Mouse (Mus musculus) cerebellum, adult 9-10 months (tissue): Measurements from ENCODE around the gene Hscb.

Source experiments
- DNase-seq: peaks from one replicate; pipeline ENCODE4 v3.0.0; 2022

The Hscb gene

DNA sequence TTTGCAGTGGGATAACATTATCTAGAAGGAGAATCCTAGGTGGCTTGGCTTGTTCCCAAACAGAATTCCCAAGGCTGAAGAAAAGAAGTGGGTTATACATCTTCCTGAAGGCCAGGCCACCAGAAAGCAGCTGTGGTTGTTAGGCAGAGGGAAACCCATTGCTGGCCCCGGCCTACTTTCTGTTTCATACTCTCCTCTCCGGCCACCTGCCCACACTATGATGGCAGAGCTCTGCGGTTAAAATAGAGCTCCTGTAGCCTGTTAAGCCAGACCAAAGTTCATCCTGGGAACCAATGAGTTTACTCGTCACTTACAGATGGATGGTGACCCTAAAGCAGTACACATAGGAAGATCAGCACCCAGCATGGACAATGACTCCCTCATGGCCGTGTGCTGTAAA, 12.0 kb downstream of the Hscb start:
- DNase-seq = no peak

- no peak for DNase-seq
Measured at GRCm38 (mm10) chr5:110826781-110827495, 12.6 kb downstream of the Hscb start.

DNA sequence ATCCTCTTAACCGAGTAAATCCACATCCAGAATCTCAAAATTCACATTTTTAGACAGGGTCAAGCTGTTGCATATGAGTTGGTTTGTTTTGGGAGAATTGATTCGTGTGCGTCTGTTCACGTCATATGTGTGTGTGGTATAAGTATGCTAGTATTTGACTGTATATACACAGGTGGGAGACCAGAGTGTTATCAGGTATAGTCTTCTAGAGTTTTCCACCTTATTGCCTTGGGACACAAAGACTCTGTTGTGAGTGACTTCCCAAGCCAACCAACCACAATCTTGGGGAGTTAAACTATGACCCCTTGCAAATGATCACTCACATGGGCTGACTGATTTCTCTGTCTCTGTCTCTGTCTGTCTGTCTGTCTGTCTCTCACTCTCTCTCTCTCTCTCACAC, 15.2 kb downstream of the Hscb start:
- DNase-seq = no peak

DNA sequence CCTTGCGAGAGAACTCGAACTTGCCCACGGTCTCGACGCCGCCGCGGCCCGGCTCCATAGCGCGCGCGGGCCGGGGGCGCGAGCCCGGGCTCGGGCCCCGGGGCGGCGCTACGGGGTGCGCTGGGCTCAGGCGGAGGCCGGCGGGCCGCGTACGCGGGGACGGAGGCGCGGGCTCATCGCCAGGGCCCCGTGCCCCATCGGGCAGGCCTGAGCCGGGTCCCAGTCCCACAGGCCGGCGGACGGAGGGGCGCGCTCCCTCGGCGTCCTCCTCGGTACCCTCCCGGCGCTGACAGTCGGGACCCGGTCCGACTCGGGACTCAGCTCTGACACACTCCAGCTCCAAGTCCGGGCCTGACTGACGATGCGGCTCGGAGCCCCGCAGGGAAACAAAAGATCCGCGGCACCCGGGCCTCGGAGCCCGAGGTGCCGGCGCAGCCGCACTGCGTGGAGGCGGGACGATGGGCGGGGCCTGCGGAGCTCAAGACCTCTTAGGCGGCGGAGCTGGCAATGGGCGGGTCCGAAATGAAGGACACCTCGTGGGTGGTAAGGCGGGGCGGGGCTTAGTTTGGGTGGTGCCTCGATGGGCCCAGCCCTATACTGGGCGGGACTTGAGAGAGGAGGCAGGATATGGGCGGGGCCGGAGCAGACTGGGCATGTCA, 29.8 kb downstream of the Hscb start, which contains the start of gene Ulk1:
TSS of gene Ulk1 (minus strand) at position 431 of the 659 bp plus-strand sequence.
- DNase-seq = peak; percentile 100

DNA sequence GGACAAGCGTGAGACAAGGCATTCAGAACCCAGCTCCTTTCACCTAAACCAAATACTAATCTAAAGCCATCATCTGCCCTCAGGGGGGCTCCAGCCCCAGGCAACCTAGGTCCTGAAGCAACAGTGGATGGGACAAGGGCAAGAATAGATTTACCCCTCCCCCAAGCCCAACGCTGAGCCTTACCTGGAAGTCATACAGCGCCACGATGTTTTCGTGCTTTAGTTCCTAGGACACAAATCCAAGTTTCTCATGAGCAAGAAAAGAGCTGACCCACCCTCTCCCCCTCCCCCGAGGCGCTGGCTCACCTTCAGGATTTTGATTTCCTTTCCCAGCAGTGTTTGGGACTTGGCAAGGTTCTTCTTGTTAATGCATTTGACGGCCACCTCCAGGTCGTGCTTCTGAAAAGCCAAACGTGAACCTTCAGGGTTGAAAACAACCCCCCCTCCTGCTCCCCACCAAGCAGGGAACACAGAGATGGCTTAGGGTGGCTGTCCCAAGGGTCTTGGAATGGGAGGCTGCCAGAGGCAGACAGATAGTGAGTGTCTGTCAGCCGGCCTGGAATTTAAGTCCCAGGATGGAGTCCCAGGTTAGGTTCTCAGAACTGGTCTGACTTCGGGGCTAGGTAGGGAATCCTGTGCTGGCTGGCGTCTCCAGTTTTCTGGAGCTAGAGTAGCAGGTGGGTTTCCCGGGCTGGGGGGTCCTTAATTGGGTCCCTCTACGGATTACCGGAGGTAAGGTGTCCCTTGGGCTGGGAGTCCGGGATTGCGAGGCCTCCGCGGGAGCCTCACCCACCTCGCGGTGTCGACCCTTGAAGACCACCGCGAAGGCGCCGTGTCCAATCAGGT, 30.5 kb downstream of the Hscb start:
- peak; percentile 75 for DNase-seq

DNA sequence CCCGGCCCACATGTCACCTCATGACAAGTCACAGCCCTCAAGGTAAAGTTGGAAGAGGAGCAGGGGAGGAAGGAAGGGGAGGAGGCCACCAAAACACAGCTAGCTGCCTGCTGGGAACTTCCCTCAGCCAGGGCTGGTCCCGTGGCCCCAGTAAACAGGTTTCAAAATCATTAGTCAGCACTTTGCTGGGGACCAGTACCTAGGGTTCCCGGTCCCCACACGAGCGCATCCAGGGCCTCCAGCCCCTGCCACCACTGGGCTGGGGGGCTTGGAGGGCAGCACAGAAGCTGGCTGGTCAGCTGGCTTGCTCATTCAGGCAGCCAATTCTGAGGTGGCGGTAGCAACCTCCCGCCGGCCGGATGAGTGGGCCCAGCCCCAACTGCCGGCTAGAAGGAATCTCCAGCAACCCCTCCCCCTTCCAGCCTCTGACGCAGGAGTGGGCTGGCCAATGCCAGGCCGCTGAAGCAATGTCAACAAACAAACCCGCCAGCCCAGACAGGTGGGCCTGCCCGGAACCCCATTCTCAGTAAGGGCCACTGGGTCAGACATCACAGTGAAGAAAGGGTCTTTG, 31.4 kb downstream of the Hscb start:
- peak; percentile 92 for DNase-seq

- peak; percentile 55 for DNase-seq
Measured at GRCm38 (mm10) chr5:110807453-110807852, 32.1 kb downstream of the Hscb start.

- DNase-seq = peak; percentile 58
Measured at GRCm38 (mm10) chr5:110806676-110807075, 32.9 kb downstream of the Hscb start.

GRCm38 (mm10) chr5:110806154-110806553, 33.4 kb downstream of the Hscb start:
- DNase-seq = no peak

DNA sequence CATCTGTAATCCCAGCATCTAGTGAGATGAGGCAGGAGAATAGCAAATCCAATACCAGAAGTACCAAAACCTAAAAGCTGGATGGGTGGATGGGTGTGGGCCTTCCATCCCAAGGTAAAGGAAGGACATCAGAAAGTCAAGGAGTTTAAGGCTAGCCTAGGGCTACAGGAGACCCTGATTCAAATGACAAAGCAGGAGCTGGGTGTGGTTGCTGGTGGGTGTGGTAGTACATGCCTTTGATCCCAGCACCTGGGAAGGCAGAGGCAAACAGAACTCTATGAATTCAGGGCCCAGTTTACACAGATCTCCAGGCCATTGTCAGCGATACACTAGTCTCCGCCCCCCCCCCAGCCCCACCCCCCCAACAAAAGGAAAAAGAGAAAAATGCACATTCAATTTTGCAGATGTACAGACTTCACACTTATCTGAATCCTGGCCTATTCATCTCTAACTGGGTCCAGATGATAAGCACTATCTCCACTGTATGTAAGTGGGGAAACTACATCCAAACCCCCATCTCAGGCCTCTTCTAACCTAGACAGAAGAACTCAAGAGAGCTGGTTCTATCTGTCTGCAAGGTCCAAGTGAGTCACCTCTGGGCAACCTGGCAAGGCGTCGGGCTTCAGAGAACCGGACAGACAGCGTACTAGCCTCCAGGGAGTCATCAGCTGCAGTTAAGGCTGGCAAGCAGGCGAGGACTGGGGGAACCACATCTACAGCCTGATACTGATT, 35.4 kb downstream of the Hscb start:
- DNase-seq = peak; percentile 42

DNA sequence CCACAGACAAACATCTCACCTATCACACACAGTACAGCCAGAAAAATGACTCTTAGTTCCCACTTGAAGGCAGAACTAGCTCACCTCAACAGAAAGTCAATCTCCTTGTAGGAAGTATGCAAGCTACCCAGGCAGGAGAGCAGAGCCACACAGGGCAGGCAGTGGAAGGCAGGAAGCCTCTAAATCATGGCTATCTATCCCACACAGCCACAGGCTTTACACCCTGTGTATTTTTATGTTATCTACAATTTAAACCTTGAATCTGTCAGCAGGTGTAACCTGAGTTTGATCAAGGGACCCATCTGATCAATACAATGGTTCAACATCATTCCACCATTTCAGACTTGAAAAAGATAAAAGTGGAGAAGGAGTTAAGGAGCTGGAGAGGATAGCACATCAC, 36.8 kb downstream of the Hscb start:
- no peak for DNase-seq

- DNase-seq = peak; percentile 96
Measured at GRCm38 (mm10) chr5:110802186-110802585, 37.4 kb downstream of the Hscb start.

GRCm38 (mm10) chr5:110801036-110801624, 38.4 kb downstream of the Hscb start:
- DNase-seq = peak; percentile 52

DNA sequence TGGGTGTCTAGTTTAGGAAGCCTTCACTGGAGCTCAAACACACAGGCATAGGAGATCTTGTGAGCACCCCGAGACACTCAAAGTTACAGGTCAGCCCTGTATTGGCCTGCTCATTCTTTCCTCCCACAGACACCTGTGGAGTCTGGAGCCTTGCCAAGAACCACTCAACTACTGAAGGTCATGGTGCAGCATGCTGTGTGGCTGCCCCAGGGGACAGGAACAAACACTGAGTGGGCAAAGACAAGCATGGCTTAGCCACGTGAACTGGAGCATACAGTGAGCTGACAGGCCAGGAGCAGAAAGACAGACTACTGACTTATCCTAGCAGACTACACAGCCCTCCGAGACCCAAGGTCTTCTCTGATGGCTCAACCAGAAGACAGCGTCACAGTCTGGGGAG, 41.9 kb downstream of the Hscb start:
- peak; percentile 54 for DNase-seq

- no peak for DNase-seq
Measured at GRCm38 (mm10) chr5:110794363-110794762, 45.2 kb downstream of the Hscb start.

DNA sequence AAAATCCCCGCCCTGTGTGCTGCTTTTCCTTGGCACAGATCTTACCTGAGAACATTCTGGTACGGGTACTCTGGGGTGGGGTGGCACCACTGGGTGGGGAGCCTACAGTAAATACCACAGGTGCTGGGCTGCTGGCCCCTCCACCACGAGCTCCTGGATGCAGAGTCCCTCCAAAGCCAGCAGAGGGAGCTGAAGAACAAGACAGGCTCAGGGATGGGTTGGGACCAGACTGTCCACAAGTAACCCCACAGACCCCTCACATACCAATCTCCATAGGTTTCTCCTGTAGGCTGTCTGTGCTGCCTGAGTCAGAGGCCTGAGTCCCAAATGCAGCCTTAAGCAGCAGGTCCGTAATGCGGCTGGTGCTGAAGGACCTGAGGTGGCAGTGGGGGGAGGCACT, 50.9 kb downstream of the Hscb start:
- DNase-seq = no peak

DNA sequence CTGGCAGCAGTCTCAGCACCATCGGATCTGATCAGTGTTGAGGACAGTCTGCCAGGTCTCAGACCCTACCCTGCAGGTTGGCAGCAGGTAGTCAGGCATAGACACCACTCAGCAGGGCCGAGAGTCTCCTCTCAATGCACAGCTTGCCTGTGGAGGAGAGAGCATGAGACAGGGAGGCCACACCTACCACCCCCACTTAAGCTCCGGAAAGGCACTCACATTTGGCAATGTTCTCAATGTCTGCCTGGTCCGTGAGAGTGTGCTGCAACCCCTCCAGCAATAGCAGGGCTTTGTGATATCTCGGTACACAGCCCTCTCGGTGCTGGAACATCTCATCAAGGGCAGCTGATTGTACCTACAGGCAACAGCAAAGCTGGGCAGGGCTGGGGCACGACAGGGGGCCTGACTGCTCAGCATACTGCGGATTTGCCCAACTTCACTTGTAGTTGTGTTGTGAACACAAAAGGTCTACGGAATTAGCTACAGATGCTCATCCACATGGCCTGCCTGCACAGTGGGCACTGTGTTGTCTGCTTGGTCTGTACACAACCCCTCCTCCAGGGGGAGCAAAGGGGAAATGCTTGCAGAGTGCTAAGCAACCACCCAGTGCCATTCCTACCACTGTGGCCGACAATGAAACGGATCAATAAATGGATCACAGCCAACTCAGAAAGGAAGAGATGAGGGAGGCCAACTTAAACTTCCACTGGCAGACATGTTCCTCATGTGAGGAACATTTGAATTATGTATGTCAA, 53.3 kb downstream of the Hscb start:
- peak; percentile 59 for DNase-seq

DNA sequence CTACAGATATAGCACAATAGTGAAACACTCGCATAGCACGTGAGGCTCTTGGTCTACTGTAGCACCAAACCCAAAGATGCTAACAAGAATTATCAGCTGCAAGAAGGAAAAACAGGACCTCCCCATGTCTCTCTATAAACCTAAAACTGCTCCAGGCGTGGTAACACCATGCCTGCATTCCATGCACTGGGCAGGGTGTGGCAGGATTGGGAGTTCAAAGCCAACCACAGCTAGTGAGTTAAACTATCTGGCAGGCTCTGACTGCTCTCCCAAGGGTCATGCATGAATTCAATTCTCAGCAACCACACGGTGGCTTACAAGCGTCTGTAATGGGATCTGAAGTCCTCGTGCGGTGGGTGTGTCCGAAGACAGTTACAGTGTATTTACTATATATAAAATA, 56.4 kb downstream of the Hscb start:
- no peak for DNase-seq

GRCm38 (mm10) chr5:110781529-110782238, 57.9 kb downstream of the Hscb start:
- DNase-seq = peak; percentile 36

GRCm38 (mm10) chr5:110780761-110781528, 58.6 kb downstream of the Hscb start:
- peak; percentile 65 for DNase-seq
